Mouse (Mus musculus) stomach, postnatal 0 days (tissue): Measurements from ENCODE around the gene Rpl3l.

Experiments
- CTCF ChIP-seq: IDR thresholded peaks from 2 replicates; pipeline ENCODE4 v1.5.1; 2016; ENCODE audit warnings: antibody characterized with exemption, low read depth, mild to moderate bottlenecking, moderate library complexity
- EP300 ChIP-seq: optimal IDR thresholded peaks from 2 replicates; pipeline ENCODE3; 2016; ENCODE audit warnings: antibody characterized with exemption

- TF ChIP-seq EP300: no peak
- TF ChIP-seq CTCF: no peak
Measured at GRCm38 (mm10) chr17:24692385-24692784, 35.2 kb upstream of the Rpl3l start.
